Mouse (Mus musculus) C2C12 (cell line): ENCODE data around the gene Dek. TPM values are rescaled to one million over a fixed set of nuclear protein-coding genes. Genes with fewer than 3 reads are reported as not detected.

Experiments used
- H3K27me3 ChIP-seq: one replicate; pipeline ENCODE4 v1.6.1; 2011; ENCODE audit not compliant: control insufficient read depth, insufficient read depth, insufficient read length
- H3K36me3 ChIP-seq: one replicate; pipeline ENCODE4 v1.6.1; 2011; ENCODE audit not compliant: control insufficient read depth, insufficient read depth
- H3K4me3 ChIP-seq: one replicate; pipeline ENCODE4 v1.5.1; 2011; ENCODE audit warnings: mild to moderate bottlenecking, control low read depth; ENCODE audit not compliant: poor library complexity, insufficient read depth, severe bottlenecking
- H3K79me2 ChIP-seq: one replicate; pipeline ENCODE4 v1.6.1; 2011; ENCODE audit not compliant: control insufficient read depth, insufficient read depth
- H3K79me3 ChIP-seq: one replicate; pipeline ENCODE4 v1.6.1; 2011; ENCODE audit warnings: low read depth, control low read depth
- H3ac ChIP-seq: one replicate; pipeline ENCODE3; 2011; ENCODE audit warnings: low read depth; ENCODE audit not compliant: control insufficient read depth, insufficient read length
- CEBPB ChIP-seq: IDR thresholded peaks from one replicate; pipeline ENCODE4 v1.6.1; 2011; ENCODE audit warnings: low read depth, mild to moderate bottlenecking, control low read depth, moderate library complexity
- CTCF ChIP-seq: IDR thresholded peaks from one replicate; pipeline ENCODE4 v1.5.1; 2011; ENCODE audit not compliant: control insufficient read depth, insufficient read depth, insufficient read length
- FOSL1 ChIP-seq: IDR thresholded peaks from one replicate; pipeline ENCODE4 v1.8.0; 2011; ENCODE audit warnings: mild to moderate bottlenecking, low read length; ENCODE audit not compliant: poor library complexity, insufficient read depth, severe bottlenecking
- MAX ChIP-seq: IDR thresholded peaks from one replicate; pipeline ENCODE4 v1.6.1; 2011; ENCODE audit warnings: mild to moderate bottlenecking, control low read depth
- MYOD1 ChIP-seq: IDR thresholded peaks from one replicate; pipeline ENCODE4 v1.6.1; 2011; ENCODE audit warnings: low read depth; ENCODE audit not compliant: control insufficient read depth, insufficient read length
- MYOG ChIP-seq: IDR thresholded peaks from one replicate; pipeline ENCODE4 v1.6.1; 2011; ENCODE audit not compliant: control insufficient read depth, insufficient read length; ENCODE audit errors: extremely low read depth
- USF1 ChIP-seq: IDR thresholded peaks from one replicate; pipeline ENCODE4 v1.6.1; 2011; ENCODE audit warnings: low read depth, mild to moderate bottlenecking, control low read depth, moderate library complexity
- long read RNA-seq, 2 experiments: library from polyadenylated mRNA; unstranded; transcript quantifications; one replicate each; pipeline ENCODE4 v2.0.0; 2019 to 2020
- polyA plus RNA-seq: library from polyadenylated mRNA; unstranded; fragments of >200 nt; fragmentation: generic; extraction: Trizol; gene quantifications from one replicate; pipeline ENCODE4 v1.2.1, GENCODE M21; 2012; ENCODE audit warnings: missing spikeins

The Dek gene
- polyA plus RNA-seq = 34.9 TPM
- long read RNA-seq, experiment 1, transcript Dek-202 (6 exons, 876 nt) = minor isoform, 6 of 137 reads
- long read RNA-seq, experiment 1, transcript Dek-201 (11 exons, 2,556 nt) = major isoform, 34 of 137 reads
- long read RNA-seq, experiment 1, partial matches to known transcripts = 87 of 137 reads
- long read RNA-seq, experiment 1, other reads (novel, unspliced or antisense) = 9 of 137 reads
- long read RNA-seq, experiment 2, transcript Dek-201 (11 exons, 2,556 nt) = major isoform, 93 of 129 reads
- long read RNA-seq, experiment 2, partial matches to known transcripts = 24 of 129 reads
- long read RNA-seq, experiment 2, other reads (novel, unspliced or antisense) = 7 of 129 reads

DNA sequence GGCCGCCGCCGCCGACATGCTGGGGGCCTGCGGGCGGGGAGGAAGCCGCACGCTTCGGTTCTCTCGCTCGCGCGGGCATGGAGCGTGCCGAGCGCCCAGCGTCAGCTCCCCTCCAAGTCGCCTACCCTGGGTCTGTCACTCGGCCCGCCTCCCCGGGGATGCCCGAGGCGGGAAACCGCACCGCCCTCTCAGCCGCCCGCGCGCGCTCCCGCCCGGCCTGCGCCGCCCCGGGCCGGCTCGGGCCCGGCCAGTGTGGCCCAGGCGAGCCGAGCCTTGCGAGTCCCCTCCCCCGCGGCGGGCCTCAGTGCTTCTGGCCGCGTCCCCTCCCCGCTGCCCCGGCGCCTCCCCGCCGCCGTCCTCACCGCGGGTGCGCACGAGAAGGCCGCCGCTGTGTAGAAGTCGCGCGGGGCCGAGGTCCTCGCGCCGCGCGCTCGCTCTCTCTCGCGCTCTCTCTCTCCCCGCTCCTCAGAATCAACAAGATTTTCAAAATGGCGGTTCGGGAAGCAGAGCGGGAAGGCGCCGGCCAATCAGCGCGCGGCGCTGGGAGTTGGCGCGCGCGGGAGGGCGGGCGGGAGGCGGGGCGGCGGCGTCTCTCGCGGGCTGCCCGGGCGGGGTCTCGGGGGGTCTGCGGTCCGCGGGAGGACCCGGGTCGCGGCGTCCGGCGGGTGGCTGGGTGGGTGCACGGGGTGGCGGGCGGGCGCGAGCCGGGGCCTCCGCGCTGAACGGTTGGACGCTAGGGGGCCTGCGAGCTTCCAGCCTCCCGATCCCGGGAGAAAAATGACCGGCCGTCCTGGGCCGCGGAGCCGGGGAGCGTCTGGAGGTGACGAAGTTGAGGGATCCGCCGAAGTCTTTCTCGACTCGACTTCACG, at the start of gene Dek:
Gene Dek, minus strand, starts transcription at position 491 of the 869 bp plus-strand sequence.
- no peak for TF ChIP-seq USF1
- peak; percentile 57 for TF ChIP-seq CTCF
- Histone ChIP-seq H3K27me3 (no peaks in the 10 kb centered on the region), H3K79me3 (peaks cover 45% of the 10 kb centered on the region), H3ac (peak within 1 kb of the TSS; percentile 95), H3K4me3 (peak within 1 kb of the TSS; percentile 66), H3K79me2 (peaks cover 48% of the 10 kb centered on the region), H3K36me3 (peaks cover 32% of the 10 kb centered on the region)

GRCm38 (mm10) chr13:47154866-47155265, 48.9 kb upstream of the Dek start:
- TF ChIP-seq FOSL1 = no peak
- TF ChIP-seq CEBPB = no peak
- TF ChIP-seq MYOD1 = no peak
- no peak for TF ChIP-seq CTCF
- no peak for TF ChIP-seq USF1
- no peak for TF ChIP-seq MYOG
- Histone ChIP-seq H3K79me3 (no peaks in the 10 kb centered on the region), H3K79me2 (no peaks in the 10 kb centered on the region)

DNA sequence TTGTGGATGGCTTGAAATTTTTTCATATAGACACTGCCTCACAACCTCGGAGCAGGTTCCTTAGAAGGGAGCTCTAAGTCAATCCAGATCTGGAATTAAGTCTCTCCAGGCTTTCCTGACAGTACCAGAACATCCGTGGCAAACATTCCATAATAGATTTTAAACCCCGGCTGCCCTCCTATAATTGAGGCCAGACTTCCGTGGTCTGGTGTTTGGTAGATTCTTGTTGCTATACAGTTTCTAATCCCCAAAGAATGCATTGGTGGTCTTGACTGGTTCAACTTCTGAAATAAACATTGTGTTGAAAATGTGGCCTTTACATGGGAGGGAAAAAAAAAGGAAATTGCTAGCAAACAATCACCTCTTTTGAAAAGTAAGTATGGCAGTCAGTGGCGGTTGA, 47.2 kb upstream of the Dek start:
- no peaks in the 10 kb centered on the region for H3K79me2 ChIP-seq

More at GRCm38 (mm10) chr13:47154866-47155265, 48.9 kb upstream of the Dek start:
- no peak overlapping the region for H3K4me3 ChIP-seq
- no peaks in the 10 kb centered on the region for H3K27me3 ChIP-seq
- H3K36me3 ChIP-seq = no peaks in the 10 kb centered on the region
- H3ac ChIP-seq = no peak overlapping the region

DNA sequence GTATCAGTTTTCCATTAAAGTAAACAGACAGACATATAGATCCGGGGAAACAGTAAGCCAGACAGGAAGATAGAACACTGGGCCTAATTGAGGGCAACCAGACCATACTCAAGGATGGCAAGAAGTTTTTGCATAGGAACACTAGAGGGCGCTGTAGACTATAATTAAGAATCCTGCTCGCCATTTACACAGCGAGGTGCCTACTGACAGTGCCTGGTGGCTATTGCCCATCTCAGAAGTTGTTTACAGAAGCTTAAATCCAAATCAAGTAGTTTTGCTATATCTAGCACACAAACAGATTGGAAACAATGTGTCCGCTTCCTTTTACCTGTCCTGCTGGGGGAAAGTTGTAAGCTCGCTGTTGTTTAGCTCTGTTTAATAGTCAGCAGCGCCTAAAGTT, 46.4 kb upstream of the Dek start:
- Histone ChIP-seq H3ac (no peak overlapping the region), H3K79me3 (no peaks in the 10 kb centered on the region), H3K79me2 (no peaks in the 10 kb centered on the region), H3K27me3 (no peaks in the 10 kb centered on the region), H3K4me3 (no peak overlapping the region), H3K36me3 (no peaks in the 10 kb centered on the region)
- TF ChIP-seq USF1 (no peak), CEBPB (no peak), MAX (no peak), CTCF (peak; percentile 47), MYOD1 (no peak), FOSL1 (no peak), MYOG (no peak)

More for the DNA sequence above, 47.2 kb upstream of the Dek start:
- Histone ChIP-seq H3K27me3 (no peaks in the 10 kb centered on the region), H3K36me3 (no peaks in the 10 kb centered on the region), H3ac (no peak overlapping the region), H3K79me3 (no peaks in the 10 kb centered on the region), H3K4me3 (no peak overlapping the region)
- TF ChIP-seq USF1 = no peak
- TF ChIP-seq MYOD1 = no peak
- no peak for TF ChIP-seq MAX
- no peak for TF ChIP-seq CTCF
- TF ChIP-seq FOSL1 = no peak
- TF ChIP-seq MYOG = no peak
- TF ChIP-seq CEBPB = no peak

DNA sequence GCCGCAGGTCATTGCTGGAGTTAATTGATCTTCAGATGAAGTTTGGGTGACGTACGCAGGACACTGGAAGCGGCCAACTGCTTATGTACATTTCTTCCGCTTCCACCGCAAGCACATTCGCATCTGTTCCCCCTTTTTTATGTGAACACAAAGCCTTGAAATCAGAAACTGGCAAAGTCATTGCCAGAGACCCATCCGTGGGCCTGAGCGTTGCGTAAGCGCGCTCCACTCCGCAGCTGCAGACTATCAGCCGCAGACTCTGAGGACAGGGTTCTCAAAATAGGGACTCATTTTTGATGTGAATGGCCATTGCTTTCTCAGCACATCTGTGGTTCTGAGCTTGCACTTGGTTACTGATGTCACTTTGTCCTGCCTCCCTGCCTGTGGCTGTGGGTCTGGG, 45.1 kb upstream of the Dek start:
- Histone ChIP-seq H3ac (no peak overlapping the region), H3K4me3 (no peak overlapping the region), H3K79me3 (no peaks in the 10 kb centered on the region), H3K36me3 (no peaks in the 10 kb centered on the region), H3K79me2 (no peaks in the 10 kb centered on the region), H3K27me3 (no peaks in the 10 kb centered on the region)
- TF ChIP-seq CTCF = no peak
- TF ChIP-seq USF1 = no peak
- TF ChIP-seq MYOG = no peak
- no peak for TF ChIP-seq FOSL1

- H3K79me2 ChIP-seq = no peaks in the 10 kb centered on the region
- H3K79me3 ChIP-seq = no peaks in the 10 kb centered on the region
- no peaks in the 10 kb centered on the region for H3K36me3 ChIP-seq
- no peak for TF ChIP-seq MYOD1
- TF ChIP-seq FOSL1 = no peak
- no peak for TF ChIP-seq CEBPB
- TF ChIP-seq MYOG = no peak
- no peak for TF ChIP-seq CTCF
- TF ChIP-seq MAX = no peak
- no peak for TF ChIP-seq USF1
- no peaks in the 10 kb centered on the region for H3K27me3 ChIP-seq
- H3K4me3 ChIP-seq = no peak overlapping the region
- no peak overlapping the region for H3ac ChIP-seq
Measured at GRCm38 (mm10) chr13:47149993-47150392, 44.0 kb upstream of the Dek start.
